Mouse (Mus musculus) adrenal gland, adult (tissue): ENCODE measurements at regions not wholly inside any gene's neighbourhood (a gene's known extent, or its start where the extent isn't known, plus 50 kb on each side); places are given as distances from the start of the nearest gene placed in this dataset.

Experiments
- DNase-seq, 2 experiments: peaks; one replicate each; pipeline ENCODE4 v3.0.0; 2022 to 2023; ENCODE audit warnings: low spot score in 1 of 2; ENCODE audit not compliant: inconsistent age in 2 of 2

- no peak for DNase-seq
These were observed 318.6 kb downstream of the Serpinb8 start for GRCm38 (mm10) chr1:107908236-107909063.

GRCm38 (mm10) chr1:107914671-107915590, 325.1 kb downstream of the Serpinb8 start:
- DNase-seq, result peak in 1 of 2 experiments; percentile 15

GRCm38 (mm10) chr1:107917037-107917436, 327.2 kb downstream of the Serpinb8 start:
- DNase-seq, result peak; percentile 5 to 23

GRCm38 (mm10) chr1:107941601-107942270, 351.9 kb downstream of the Serpinb8 start:
- no peak for DNase-seq

GRCm38 (mm10) chr1:107946204-107946939, 356.6 kb downstream of the Serpinb8 start:
- no peak for DNase-seq

- no peak for DNase-seq
These were observed 360.6 kb downstream of the Serpinb8 start for GRCm38 (mm10) chr1:107950396-107950795.

- DNase-seq, result no peak
These were observed 371.2 kb downstream of the Serpinb8 start for GRCm38 (mm10) chr1:107961009-107961408.

- no peak for DNase-seq
These were observed 386.0 kb downstream of the Serpinb8 start for GRCm38 (mm10) chr1:107975626-107976335.

GRCm38 (mm10) chr1:107977686-107978085, 387.9 kb downstream of the Serpinb8 start:
- peak; percentile 42 to 79 for DNase-seq

- peak in 1 of 2 experiments; percentile 20 for DNase-seq
These were observed 388.6 kb downstream of the Serpinb8 start for GRCm38 (mm10) chr1:107978411-107978810.

- DNase-seq, result no peak
These were observed 395.8 kb downstream of the Serpinb8 start for GRCm38 (mm10) chr1:107985646-107986045.

- DNase-seq, result no peak
These were observed 398.3 kb downstream of the Serpinb8 start for GRCm38 (mm10) chr1:107988076-107988475.

- no peak for DNase-seq
These were observed 403.2 kb downstream of the Serpinb8 start for GRCm38 (mm10) chr1:107993013-107993412.

GRCm38 (mm10) chr1:108023721-108024353, 434.0 kb downstream of the Serpinb8 start:
- no peak for DNase-seq

GRCm38 (mm10) chr1:108024705-108025104, 434.9 kb downstream of the Serpinb8 start:
- DNase-seq, result no peak

- DNase-seq, result no peak
These were observed 436.7 kb downstream of the Serpinb8 start for GRCm38 (mm10) chr1:108026461-108026860.

- peak; percentile 23 to 73 for DNase-seq
These were observed 456.4 kb downstream of the Serpinb8 start for GRCm38 (mm10) chr1:108046194-108046593.

GRCm38 (mm10) chr1:108046857-108047714, 457.3 kb downstream of the Serpinb8 start:
- no peak for DNase-seq
